Mouse (Mus musculus) cortical plate, adult 2 months (tissue): Measurements from ENCODE around the gene Sipa1l2.

ENCODE experiments used
- CTCF ChIP-seq: fragments of 200-500 bp; IDR thresholded peaks from 2 replicates; pipeline ENCODE4 v1.5.1; 2011; ENCODE audit warnings: mild to moderate bottlenecking, control low read depth, low read length; ENCODE audit not compliant: insufficient read depth; ENCODE audit errors: extremely low read depth
- POLR2A ChIP-seq: fragments of 200-500 bp; IDR thresholded peaks from 2 replicates; pipeline ENCODE4 v1.6.1; 2011; ENCODE audit warnings: mild to moderate bottlenecking, low read length, control low read depth; ENCODE audit not compliant: insufficient read depth; ENCODE audit errors: extremely low read depth

DNA sequence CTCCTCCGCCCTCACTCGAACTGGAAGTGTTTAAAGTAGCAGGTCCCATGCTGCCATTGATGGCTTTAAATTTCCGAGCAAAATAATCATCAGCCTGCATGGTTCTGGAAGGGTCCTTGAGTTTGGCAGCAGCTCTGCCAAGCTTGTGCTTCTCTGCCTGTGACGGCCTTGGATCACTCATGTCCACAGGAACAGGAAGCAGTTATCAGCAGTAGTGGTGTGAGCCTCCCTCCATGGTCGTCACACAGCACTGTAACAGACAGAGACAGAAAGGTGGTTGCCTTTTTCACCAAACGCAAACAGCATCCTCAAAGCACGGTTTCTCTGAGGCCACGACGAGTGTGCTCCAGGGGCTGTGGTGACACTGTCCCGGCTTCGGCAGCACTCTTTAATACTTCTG lies 77.2 kb downstream of the Sipa1l2 start:
- TF ChIP-seq POLR2A (no peak), CTCF (no peak)
